Mouse (Mus musculus): ENCODE results near the gene Ptprg. TPM values are rescaled to one million over a fixed set of nuclear protein-coding genes. Genes with fewer than 3 reads are reported as not detected.

The Ptprg gene
- polyA plus RNA-seq, 1 experiment from 2014 or later = 26.5 TPM

DNA sequence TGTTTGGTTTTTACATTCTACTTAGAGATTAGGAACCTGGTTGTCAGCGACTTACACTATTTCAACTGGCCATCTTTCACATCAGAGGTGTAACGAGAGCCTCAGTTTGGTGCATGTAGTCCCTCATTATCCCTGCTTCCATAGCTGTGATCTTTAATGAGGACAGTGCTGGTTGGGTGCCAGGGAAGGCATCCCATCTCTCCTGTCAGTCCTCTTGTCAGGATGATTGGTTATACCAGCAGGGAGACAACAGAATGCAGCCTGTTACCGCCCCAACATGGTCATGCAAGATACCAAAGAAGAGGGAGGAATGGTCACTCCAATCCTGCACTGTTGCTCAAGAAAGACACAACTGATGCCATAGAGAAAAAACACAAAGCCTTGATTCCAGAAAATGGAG lies 574.6 kb downstream of the Ptprg start:
- H3K9me3 ChIP-seq (ENCODE audit: control insufficient read depth, low read length) = no peaks in the 10 kb centered on the region
- H3K27ac ChIP-seq (ENCODE audit: low read length) = no peak overlapping the region
- WGBS = 83% methylated on average over 3 of the region's 3 CpGs
- H3K27me3 ChIP-seq (ENCODE audit: control insufficient read depth, insufficient read depth, low read depth, low read length) = no peaks in the 10 kb centered on the region
- no peak for ATAC-seq (ENCODE audit: low read depth)
- H3K4me3 ChIP-seq (ENCODE audit: low read length) = no peak overlapping the region
- H3K4me1 ChIP-seq (replicated peaks; ENCODE audit: control insufficient read depth, insufficient read depth, low read length) = no peaks in the 10 kb centered on the region
- no peak overlapping the region for H3K4me2 ChIP-seq (ENCODE audit: low read depth, low read length)
- no peaks in the 10 kb centered on the region for H3K36me3 ChIP-seq (ENCODE audit: control insufficient read depth, insufficient read depth, low read length)
- no peak overlapping the region for H3K9ac ChIP-seq (ENCODE audit: low read length)

DNA sequence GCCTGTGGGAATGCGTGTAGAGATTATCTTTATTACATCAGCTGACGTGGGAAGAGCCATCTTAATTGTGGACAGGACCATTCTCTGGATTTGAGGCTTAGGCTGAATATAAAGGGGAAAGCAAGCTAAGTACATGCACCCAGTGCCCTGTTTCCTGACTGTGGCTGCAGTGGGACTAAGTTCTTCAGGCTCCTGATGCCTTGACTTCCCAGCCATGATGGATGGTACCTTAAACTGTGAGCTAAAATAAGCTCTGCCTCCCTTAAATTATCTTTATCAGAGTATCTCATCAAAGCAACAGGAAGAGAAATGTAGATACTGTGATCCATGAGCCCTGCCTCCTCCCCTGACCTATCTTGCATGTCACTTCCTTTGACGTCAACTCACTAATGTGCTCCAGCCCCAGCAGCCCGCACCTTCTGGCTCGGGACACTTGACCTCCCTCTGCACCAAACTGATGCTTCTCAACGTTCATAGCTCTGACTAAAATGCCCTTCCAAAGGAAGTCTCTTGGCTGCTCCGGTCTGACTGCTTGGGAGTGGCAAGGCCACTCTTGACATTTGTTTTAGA lies 578.8 kb downstream of the Ptprg start:
- Histone ChIP-seq H3K36me3 (ENCODE audit: control insufficient read depth, insufficient read depth, low read length) (no peaks in the 10 kb centered on the region), H3K4me3 (ENCODE audit: low read length) (no peak overlapping the region), H3K9ac (ENCODE audit: low read length) (no peak overlapping the region), H3K4me1 (replicated peaks; ENCODE audit: control insufficient read depth, insufficient read depth, low read length) (no peaks in the 10 kb centered on the region; the same call in 1 of the 2 replicates), H3K4me2 (ENCODE audit: low read depth, low read length) (no peak overlapping the region), H3K9me3 (ENCODE audit: control insufficient read depth, low read length) (no peaks in the 10 kb centered on the region), H3K27me3 (ENCODE audit: control insufficient read depth, insufficient read depth, low read depth, low read length) (no peaks in the 10 kb centered on the region), H3K27ac (ENCODE audit: low read length) (no peak overlapping the region)
- WGBS = 50% methylated on average over 7 of the region's 7 CpGs
- no peak for ATAC-seq (ENCODE audit: low read depth)

DNA sequence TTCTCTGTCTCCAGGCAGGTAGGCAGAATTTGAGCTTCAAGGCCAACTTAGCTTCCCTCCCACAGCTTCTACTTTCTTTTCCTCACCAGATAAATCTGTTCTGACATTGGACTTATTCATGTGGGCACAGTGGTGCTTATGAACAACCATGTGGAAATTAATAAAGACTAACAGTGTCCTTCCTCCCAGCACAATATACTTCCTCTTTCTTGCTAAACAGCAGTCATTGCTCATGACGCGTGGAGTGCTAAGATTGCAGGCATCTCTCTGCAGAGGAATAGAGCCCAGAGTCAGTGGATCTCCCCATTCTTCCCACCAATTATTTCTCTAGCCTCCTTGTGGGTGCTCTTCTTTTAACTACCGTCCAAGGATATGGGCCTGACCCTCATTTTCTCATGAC lies 579.8 kb downstream of the Ptprg start:
- no peak for ATAC-seq (ENCODE audit: low read depth)
- H3K9me3 ChIP-seq (ENCODE audit: control insufficient read depth, low read length) = no peaks in the 10 kb centered on the region
- no peaks in the 10 kb centered on the region for H3K27me3 ChIP-seq (ENCODE audit: control insufficient read depth, insufficient read depth, low read depth, low read length)
- H3K9ac ChIP-seq (ENCODE audit: low read length) = no peak overlapping the region
- no peak overlapping the region for H3K4me3 ChIP-seq (ENCODE audit: low read length)
- no peak overlapping the region for H3K4me2 ChIP-seq (ENCODE audit: low read depth, low read length)
- H3K4me1 ChIP-seq (replicated peaks; ENCODE audit: control insufficient read depth, insufficient read depth, low read length) = no peaks in the 10 kb centered on the region; the same call in 1 of the 2 replicates
- no peaks in the 10 kb centered on the region for H3K36me3 ChIP-seq (ENCODE audit: control insufficient read depth, insufficient read depth, low read length)
- WGBS = 63% methylated on average over 3 of the region's 3 CpGs
- H3K27ac ChIP-seq (ENCODE audit: low read length) = no peak overlapping the region

DNA sequence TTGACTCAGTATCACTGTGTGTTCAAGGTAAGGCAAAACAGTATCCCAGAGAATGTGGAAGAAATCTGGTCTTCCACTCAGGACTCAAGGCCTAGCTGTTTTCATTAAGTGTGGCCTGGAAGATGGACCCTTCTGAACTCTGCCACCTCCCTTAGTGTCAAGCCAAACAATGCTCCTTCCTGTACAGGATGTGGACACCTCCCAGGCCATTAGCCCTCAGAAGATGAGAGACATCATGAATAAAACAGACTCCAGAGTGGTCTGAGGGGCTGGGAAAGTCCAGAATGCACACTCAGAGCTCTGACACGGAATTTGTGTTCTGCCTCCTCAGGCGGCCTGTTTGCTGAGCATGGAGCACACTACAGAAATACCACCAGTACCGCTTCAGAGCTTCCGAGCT lies 581.2 kb downstream of the Ptprg start:
- H3K27me3 ChIP-seq (ENCODE audit: control insufficient read depth, insufficient read depth, low read depth, low read length) = no peaks in the 10 kb centered on the region
- H3K9ac ChIP-seq (ENCODE audit: low read length) = 0 out of 2 replicates have a peak overlapping the region, but pooled peaks have one; percentile 6
- no peaks in the 10 kb centered on the region for H3K36me3 ChIP-seq (ENCODE audit: control insufficient read depth, insufficient read depth, low read length)
- H3K4me1 ChIP-seq (replicated peaks; ENCODE audit: control insufficient read depth, insufficient read depth, low read length) = no peaks in the 10 kb centered on the region; the same call in 1 of the 2 replicates
- ATAC-seq (ENCODE audit: low read depth) = no peak; the same call in 1 of the 2 replicates
- 57% methylated on average over 4 of the region's 4 CpGs for WGBS
- no peaks in the 10 kb centered on the region for H3K9me3 ChIP-seq (ENCODE audit: control insufficient read depth, low read length)
- no peak overlapping the region for H3K4me3 ChIP-seq (ENCODE audit: low read length)
- no peak overlapping the region for H3K4me2 ChIP-seq (ENCODE audit: low read depth, low read length)
- no peak overlapping the region for H3K27ac ChIP-seq (ENCODE audit: low read length)

DNA sequence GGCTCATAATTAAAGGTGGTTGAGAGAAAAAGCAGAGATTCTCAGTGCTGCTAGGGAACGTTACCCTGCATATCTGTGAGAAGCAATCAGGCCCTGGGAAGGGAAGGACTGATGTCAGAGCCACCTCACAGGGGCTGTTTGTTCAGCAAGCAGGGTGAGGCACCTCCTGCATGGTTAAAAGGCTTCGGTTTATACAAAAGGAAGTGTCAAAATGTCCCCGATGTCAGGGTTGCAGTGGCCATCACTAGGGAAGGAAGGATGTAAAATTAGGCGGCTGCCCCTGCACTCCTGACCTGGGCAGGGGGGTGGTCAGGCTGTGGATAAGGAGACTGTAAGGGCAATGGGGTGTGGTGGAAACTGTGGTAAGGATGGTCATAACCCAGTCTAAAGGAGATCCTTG lies 583.2 kb downstream of the Ptprg start:
- Histone ChIP-seq H3K4me1 (replicated peaks; ENCODE audit: control insufficient read depth, insufficient read depth, low read length) (no peaks in the 10 kb centered on the region; the same call in 1 of the 2 replicates), H3K9ac (ENCODE audit: low read length) (no peak overlapping the region), H3K36me3 (ENCODE audit: control insufficient read depth, insufficient read depth, low read length) (no peaks in the 10 kb centered on the region), H3K27ac (ENCODE audit: low read length) (no peak overlapping the region), H3K27me3 (ENCODE audit: control insufficient read depth, insufficient read depth, low read depth, low read length) (no peaks in the 10 kb centered on the region), H3K4me2 (ENCODE audit: low read depth, low read length) (no peak overlapping the region), H3K9me3 (ENCODE audit: control insufficient read depth, low read length) (no peaks in the 10 kb centered on the region), H3K4me3 (ENCODE audit: low read length) (no peak overlapping the region)
- WGBS = 35% methylated on average over 4 of the region's 4 CpGs
- ATAC-seq (ENCODE audit: low read depth) = no peak

DNA sequence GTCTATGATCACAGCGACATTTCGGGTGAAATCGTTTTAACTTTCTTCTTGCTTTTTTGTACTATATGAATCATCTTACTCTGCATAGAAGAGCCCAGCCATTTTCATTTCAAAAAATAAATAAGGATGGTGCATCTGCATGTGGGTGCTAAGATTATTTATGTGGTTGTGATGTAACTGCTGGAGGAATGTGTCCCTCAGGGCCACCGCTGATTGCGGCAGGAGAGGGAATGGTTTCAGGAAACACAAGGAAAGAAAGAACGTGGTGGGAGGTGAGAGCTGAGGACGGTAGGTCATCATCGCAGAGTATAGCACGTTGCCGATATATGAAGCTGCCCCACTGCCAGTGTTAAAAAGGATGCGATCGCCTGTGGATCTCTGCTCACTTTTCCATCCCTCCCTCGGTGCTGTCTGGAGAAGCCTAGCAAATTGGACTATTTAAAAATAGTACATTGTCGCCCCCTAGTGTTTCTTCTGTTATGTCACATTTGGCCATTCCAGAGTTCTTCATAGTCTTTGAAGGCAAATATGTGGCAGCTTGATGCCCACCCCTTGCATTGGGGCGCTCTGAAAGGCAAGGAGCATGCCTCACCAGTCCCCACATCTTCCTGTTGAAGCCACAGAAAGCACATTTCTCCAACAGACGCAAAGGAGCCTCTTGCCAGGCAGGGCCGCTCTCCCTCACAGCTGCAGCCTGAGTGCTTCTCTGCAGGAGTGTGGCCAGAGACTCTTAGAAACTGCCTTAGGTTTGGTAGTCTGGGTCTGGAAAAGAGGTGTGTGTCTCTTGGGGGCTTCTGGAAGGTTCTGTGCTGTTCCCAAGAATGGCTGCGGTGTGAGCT lies 586.5 kb downstream of the Ptprg start:
- no peak overlapping the region for H3K4me3 ChIP-seq (ENCODE audit: low read length)
- 38% methylated on average over 18 of the region's 18 CpGs for WGBS
- no peak overlapping the region for H3K9ac ChIP-seq (ENCODE audit: low read length)
- no peak overlapping the region for H3K27ac ChIP-seq (ENCODE audit: low read length)
- no peaks in the 10 kb centered on the region; the same call in 1 of the 2 replicates for H3K4me1 ChIP-seq (replicated peaks; ENCODE audit: control insufficient read depth, insufficient read depth, low read length)
- H3K4me2 ChIP-seq (ENCODE audit: low read depth, low read length) = no peak overlapping the region
- H3K27me3 ChIP-seq (ENCODE audit: control insufficient read depth, insufficient read depth, low read depth, low read length) = no peaks in the 10 kb centered on the region
- ATAC-seq (ENCODE audit: low read depth) = peak; percentile 68
- H3K9me3 ChIP-seq (ENCODE audit: control insufficient read depth, low read length) = no peaks in the 10 kb centered on the region
- no peaks in the 10 kb centered on the region for H3K36me3 ChIP-seq (ENCODE audit: control insufficient read depth, insufficient read depth, low read length)

DNA sequence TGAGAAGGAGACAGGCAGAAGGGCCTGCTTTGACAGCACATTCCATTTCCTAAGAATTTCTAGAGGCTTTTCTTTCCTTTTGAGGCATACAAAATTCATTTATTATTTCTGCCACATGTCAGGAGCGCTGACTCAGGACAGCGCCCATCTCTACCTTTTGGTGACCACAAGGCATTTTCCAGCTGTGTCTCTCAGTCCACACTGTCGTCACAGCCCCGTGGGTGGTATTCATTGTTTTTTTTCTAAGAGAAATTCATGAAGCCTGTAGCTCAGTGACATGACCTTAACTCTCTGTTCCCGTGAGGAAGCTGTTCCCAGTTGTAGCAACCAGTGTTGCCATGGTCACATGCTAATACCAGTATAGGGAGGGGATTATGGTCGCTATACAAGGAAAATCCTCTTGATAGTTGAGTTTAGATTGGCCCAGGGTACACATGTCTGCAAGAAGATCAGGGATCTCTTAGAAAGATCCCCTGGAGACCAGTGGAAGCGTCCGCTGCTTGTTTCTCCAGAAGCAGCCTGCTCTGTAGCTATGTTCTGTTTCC lies 590.7 kb downstream of the Ptprg start:
- no peaks in the 10 kb centered on the region for H3K4me1 ChIP-seq (replicated peaks; ENCODE audit: control insufficient read depth, insufficient read depth, low read length)
- no peak for ATAC-seq (ENCODE audit: low read depth)
- H3K27me3 ChIP-seq (ENCODE audit: control insufficient read depth, insufficient read depth, low read depth, low read length) = no peaks in the 10 kb centered on the region
- H3K36me3 ChIP-seq (ENCODE audit: control insufficient read depth, insufficient read depth, low read length) = no peaks in the 10 kb centered on the region
- H3K4me3 ChIP-seq (ENCODE audit: low read length) = no peak overlapping the region
- no peak overlapping the region for H3K4me2 ChIP-seq (ENCODE audit: low read depth, low read length)
- H3K9me3 ChIP-seq (ENCODE audit: control insufficient read depth, low read length) = no peaks in the 10 kb centered on the region
- no peak overlapping the region for H3K9ac ChIP-seq (ENCODE audit: low read length)
- H3K27ac ChIP-seq (ENCODE audit: low read length) = no peak overlapping the region
- 71% methylated on average over 8 of the region's 8 CpGs for WGBS

DNA sequence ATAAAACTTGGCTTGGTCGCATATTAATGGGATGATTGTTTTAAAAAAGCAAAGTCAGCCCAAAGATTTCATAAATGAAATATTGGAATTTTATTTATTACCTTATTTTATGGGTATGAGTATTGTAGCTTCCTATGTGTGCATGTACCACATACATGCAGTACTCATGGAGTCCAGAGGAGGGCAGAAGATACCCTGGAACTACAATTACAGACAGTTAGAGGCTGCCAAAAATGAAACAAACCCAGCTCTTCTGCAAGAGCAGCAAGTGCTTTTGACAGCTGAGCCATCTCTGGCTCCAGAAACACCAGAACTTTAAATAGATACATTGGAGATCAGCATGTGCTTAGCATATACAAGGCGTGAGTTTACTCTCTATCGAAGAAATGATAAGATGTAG lies 592.6 kb downstream of the Ptprg start:
- Histone ChIP-seq H3K27ac (ENCODE audit: low read length) (no peak overlapping the region), H3K4me2 (ENCODE audit: low read depth, low read length) (no peak overlapping the region), H3K4me1 (replicated peaks; ENCODE audit: control insufficient read depth, insufficient read depth, low read length) (no peaks in the 10 kb centered on the region), H3K9me3 (ENCODE audit: control insufficient read depth, low read length) (no peaks in the 10 kb centered on the region), H3K27me3 (ENCODE audit: control insufficient read depth, insufficient read depth, low read depth, low read length) (no peaks in the 10 kb centered on the region), H3K36me3 (ENCODE audit: control insufficient read depth, insufficient read depth, low read length) (no peaks in the 10 kb centered on the region), H3K4me3 (ENCODE audit: low read length) (no peak overlapping the region), H3K9ac (ENCODE audit: low read length) (no peak overlapping the region)
- WGBS = 93% methylated on average over 3 of the region's 3 CpGs
- no peak for ATAC-seq (ENCODE audit: low read depth)

DNA sequence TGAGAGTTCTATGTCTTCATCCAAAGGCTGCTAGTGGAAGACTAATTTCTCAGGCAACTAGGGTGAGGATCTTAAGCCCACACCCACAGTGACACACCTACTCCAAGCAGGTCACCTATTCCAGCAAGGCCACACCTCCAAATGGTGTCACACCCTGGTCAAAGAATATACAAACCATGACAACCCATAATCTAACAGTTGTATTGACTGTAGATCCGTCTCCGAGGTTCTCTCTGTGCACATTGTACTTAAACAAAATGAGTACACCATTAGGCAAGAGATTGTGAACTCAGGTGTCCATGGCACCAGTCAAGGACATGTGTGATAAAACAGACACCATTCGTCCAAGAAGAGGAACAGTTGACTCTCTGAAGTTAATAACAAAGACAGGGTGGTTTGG lies 596.2 kb downstream of the Ptprg start:
- 66% methylated on average over 3 of the region's 3 CpGs for WGBS
- no peak for ATAC-seq (ENCODE audit: low read depth)
- H3K27ac ChIP-seq (ENCODE audit: low read length) = no peak overlapping the region
- no peaks in the 10 kb centered on the region for H3K27me3 ChIP-seq (ENCODE audit: control insufficient read depth, insufficient read depth, low read depth, low read length)
- H3K4me1 ChIP-seq (replicated peaks; ENCODE audit: control insufficient read depth, insufficient read depth, low read length) = no peaks in the 10 kb centered on the region
- no peak overlapping the region for H3K9ac ChIP-seq (ENCODE audit: low read length)
- H3K36me3 ChIP-seq (ENCODE audit: control insufficient read depth, insufficient read depth, low read length) = no peaks in the 10 kb centered on the region
- H3K4me2 ChIP-seq (ENCODE audit: low read depth, low read length) = no peak overlapping the region
- H3K4me3 ChIP-seq (ENCODE audit: low read length) = no peak overlapping the region
- H3K9me3 ChIP-seq (ENCODE audit: control insufficient read depth, low read length) = no peaks in the 10 kb centered on the region
